Mouse (Mus musculus) ovary, postnatal 10 days (tissue): ENCODE measurements at regions not wholly inside any gene's neighbourhood (a gene's known extent, or its start where the extent isn't known, plus 50 kb on each side); places are given as distances from the start of the nearest gene placed in this dataset.

ENCODE experiments used
- DNase-seq: peaks from one replicate; pipeline ENCODE4 v3.0.0; 2022; ENCODE audit warnings: low spot score

- peak; percentile 9 for DNase-seq
These were observed 253.2 kb upstream of the Spred2 start for GRCm38 (mm10) chr11:19670853-19671530.

- DNase-seq: no peak
These were observed 251.2 kb upstream of the Spred2 start for GRCm38 (mm10) chr11:19673012-19673411.

GRCm38 (mm10) chr11:19676514-19676913 is 247.7 kb upstream of the Spred2 start:
- DNase-seq: no peak

DNA sequence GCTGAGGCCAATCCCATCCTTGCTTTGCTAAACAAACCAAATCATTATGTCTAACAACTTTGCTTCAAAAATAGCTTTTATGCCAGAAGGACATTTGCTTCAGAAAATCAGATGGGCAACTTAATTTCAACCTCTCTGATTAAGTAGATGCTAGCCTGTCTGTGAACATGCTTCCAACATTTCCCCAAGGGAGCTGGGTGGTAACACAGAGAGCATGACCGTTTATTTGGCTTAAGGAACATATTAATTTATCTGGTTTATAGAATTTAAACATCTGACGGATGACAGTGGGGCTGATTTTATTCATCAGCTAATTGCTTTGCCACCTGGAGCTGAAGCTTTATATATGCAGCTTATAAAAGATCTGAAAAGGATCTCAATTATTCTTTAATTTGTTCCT is 245.1 kb upstream of the Spred2 start:
- DNase-seq: no peak

- no peak for DNase-seq
These were observed 244.5 kb upstream of the Spred2 start for GRCm38 (mm10) chr11:19679669-19680068.

- no peak for DNase-seq
These were observed 223.0 kb upstream of the Spred2 start for GRCm38 (mm10) chr11:19701198-19701597.

DNA sequence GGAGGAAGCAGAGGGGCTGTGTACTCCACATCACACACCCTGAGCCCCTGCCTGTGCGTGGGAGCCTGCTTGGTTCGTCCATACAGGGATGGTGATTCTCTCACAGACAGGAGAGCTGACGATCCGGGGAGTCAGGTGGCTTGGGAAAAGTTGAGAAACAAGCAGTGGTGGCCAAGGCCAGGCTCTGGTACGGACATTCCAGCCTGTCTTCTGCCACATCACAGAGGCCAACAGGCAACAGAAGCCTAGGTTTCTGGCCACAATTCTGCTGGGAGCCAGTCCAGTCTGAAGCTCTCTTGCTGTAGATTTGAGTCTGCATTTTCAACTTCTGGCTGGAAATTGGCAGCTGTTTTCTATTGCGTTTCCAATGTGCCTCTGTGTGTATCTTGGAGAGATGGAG is 215.4 kb upstream of the Spred2 start:
- no peak for DNase-seq

GRCm38 (mm10) chr11:19709337-19709736 is 214.8 kb upstream of the Spred2 start:
- no peak for DNase-seq

DNA sequence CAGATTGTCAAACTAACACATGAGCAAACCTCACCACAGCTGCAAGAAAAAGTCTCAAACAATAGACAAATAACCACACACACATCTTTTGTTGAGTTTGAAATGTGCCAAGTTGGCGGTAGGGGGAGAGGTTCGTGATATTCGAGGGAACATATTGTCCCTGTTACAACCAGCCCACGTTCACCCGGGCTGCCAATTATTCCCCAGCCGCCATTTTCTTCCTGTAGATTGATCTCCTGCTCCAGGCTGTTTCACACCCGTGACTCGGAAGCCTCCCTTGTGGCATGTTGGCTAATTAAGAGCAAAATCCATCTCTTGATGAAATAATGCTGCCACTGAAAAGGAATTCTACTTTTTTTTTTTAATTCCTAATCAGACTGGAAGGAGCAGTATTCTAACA is 211.1 kb upstream of the Spred2 start:
- no peak for DNase-seq

GRCm38 (mm10) chr11:19713597-19713996 is 210.6 kb upstream of the Spred2 start:
- no peak for DNase-seq

GRCm38 (mm10) chr11:19714211-19714610 is 210.0 kb upstream of the Spred2 start:
- no peak for DNase-seq

DNA sequence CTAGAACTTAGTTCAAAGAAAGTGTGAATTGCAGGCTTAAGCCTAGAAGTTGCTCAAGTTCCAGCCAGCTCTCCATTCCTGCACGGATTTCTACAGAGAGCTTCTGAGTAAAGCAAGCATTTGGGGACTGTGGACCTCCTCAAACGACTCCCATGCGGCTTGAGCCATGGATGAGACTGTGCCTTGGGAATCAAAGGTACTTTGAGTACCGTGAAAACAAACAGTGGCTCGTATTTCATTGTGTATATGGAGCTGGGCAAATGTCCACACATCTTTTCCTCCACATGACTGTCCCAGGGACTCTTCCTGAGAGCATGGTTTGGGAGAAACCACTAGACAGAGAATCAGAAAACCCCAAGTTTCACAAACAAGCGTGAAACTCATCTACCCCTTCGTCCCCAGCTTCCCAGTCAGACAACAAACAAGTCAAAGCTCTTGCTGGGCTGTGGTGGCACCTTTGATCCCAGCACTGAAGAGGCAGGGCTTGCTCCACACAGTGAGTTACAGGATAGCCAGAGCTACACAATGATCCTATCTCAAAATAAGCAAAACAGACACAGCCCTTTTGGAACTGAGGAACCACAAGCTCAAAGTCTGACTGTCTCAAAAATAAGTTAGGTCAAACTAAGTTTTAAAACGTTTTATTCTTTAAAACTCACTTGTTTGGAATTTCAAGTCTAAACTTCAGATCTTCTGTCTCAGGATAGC is 209.1 kb upstream of the Spred2 start:
- DNase-seq: no peak

- DNase-seq: no peak
These were observed 206.0 kb upstream of the Spred2 start for GRCm38 (mm10) chr11:19718165-19718564.

DNA sequence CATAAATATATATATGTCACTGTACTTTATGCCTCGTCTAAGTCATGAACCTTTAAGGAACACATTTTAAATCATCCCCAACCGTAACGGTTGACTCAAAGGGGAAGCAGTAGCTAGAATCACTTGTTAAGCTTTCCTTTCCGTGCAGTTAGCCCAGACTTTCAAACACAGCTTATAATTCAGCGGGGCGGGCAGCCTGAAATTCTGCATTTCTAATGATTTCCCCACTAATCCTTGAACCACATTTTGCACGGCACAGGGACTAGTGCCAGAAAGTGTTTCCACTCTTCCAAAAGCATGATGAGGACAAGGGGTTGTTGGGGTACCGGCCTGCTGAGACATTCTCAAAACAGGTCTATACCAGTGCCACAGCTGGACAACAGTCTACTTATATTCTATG is 195.1 kb upstream of the Spred2 start:
- no peak for DNase-seq

DNA sequence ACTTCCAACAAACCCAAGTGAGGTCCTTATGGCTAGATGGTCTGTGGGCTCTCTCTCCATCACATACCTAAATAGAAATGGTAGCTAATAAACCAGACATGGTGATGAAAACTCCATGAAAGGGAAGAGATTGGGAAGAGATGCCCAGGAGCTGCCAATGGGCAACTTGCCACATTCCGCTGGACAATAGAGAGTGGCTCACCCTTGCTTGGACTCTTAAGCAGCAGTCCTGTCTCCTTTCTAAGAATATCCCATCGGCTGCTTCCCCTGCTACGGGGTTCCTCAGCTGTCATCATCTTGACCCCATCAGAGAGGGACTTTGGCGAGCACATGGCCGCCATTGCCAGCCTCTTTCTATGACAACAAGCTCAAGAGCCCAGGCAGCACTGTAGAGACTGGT is 193.4 kb upstream of the Spred2 start:
- no peak for DNase-seq

GRCm38 (mm10) chr11:19736076-19736475 is 188.1 kb upstream of the Spred2 start:
- no peak for DNase-seq

DNA sequence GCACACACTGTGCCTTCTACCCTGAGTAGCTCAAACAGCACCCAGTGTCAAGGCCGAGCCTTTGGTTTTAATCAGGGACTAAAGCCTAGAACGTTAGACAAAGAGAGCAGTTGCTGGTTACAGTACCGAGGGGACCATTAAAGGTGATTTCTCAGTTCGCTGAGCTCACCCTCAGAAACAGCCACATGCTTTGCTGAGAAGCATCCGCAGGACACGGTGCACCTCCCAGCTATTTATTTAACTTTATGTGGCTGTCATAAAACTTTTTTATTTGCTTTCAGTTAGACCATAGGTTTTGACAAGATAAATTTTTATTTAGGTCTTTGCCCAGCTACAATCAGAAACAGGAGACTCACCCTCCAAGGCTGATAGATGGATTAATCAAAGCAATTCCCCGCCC is 187.2 kb upstream of the Spred2 start:
- no peak for DNase-seq

- DNase-seq: no peak
These were observed 186.8 kb upstream of the Spred2 start for GRCm38 (mm10) chr11:19737331-19737730.

DNA sequence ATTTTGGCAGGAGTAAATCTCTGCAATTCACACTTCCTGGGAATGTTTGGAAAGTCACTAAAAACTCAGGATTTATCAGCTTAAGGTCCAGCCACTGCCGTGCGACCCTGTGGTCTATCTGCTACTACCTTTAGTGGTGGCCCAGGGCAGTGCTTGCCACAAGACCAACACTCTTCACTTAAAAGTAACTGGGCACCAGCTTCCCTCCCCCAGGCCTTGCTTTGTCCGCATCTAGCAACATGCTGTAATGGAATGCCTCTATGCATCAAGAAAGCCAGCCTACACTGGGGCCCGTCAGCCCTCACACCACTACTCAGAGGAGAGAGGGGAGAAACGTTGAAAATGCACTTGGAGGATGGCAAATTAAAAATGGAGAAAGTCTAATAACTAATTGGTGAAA is 186.4 kb upstream of the Spred2 start:
- DNase-seq: no peak

DNA sequence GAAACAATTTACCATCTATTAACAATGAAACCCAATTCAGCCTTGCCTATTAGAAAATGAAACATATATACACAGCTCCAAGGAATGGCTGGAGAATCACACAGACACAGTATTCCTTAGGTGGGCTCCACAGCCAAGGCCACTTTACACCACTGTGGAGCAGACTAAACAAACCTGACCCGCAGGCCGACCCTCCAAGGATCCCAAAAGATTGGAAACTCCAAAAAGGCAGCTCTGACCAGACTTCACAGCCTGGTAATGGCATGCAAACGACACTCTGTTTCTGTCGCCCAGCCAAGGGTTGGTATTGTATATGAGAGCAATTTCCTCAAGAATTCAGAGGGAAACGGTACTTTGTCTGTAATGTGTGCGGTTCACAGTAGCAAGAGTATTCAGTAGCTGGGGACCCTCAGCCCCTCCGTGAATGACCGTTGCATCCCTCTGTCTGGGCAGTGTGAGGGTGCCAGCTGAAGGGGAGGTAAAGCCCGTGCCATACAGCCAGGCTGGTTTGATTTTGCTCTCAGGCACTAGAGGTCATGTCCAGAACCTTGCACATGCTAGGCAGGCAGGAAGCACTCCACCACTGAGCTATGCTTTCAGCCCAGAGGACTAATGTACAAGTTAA is 184.5 kb upstream of the Spred2 start:
- no peak for DNase-seq

DNA sequence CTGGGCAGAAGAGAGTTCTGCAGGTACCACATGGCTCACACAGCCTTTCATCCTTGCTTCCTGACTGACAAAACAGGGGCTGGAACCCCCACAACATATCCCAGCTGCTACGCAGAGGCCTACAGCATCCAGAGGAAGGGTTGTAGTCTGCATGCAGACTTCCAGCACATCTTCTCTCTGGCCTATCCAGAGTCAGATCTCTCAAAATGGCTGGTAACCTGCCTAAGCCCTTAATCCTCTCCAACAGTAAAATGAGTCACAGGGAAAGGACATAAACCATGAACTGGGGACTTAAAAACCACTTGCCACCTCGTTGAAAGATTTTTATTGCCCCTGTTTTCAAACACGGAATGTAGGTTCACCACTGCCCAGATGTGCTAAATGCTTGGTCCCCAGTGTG is 183.6 kb upstream of the Spred2 start:
- no peak for DNase-seq

DNA sequence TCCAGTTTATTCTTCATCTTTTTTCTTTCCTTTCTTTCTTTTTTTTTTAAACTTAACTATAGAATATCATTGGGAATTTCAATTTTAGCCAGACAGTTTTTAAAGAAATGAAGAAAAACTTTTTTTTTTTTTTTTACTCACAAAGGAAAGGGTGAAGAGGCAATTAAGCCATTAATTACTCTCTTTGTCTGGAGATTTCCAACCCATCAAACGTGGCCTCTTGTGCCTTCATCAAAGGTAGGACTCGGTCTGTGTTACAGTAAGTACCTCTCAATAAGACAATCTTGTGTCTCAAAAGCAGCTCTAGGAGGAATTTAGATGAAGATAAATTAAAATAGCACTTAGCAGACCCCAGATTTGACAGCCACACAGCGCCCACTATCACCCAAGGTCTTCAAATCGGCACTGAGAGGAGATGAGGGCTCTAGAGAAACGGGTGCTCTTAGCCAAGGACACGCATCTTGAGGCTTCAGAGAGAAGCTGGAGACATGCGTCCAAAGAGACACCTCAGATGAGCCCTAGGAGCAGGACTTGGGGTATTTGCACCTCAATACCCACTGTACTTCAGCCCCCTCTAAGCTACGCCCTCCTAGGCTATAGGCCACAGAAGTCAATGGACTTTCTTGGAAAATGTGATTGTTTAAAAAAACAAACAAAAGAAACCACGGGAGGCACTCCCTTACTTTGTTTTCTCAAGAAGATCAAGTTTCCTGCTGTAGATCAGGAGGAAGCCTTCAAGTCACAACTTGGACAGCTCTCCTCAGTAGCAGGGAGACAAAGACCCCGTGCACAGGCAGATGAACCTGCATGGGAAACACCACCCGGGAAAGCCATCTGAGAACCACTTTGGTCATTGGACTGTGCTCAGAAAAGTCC is 176.8 kb upstream of the Spred2 start:
- no peak for DNase-seq
